Mouse (Mus musculus) bone marrow macrophage, adult 2 months (primary cell): ENCODE results near the gene Map4.

Source experiments
- CTCF ChIP-seq: IDR thresholded peaks from 2 replicates; pipeline ENCODE4 v1.5.1; 2012; ENCODE audit warnings: low read depth, mild to moderate bottlenecking, low read length, moderate library complexity
- POLR2A ChIP-seq: IDR thresholded peaks from 2 replicates; pipeline ENCODE4 v1.6.1; 2012; ENCODE audit warnings: mild to moderate bottlenecking, low read depth, low read length, borderline replicate concordance

DNA sequence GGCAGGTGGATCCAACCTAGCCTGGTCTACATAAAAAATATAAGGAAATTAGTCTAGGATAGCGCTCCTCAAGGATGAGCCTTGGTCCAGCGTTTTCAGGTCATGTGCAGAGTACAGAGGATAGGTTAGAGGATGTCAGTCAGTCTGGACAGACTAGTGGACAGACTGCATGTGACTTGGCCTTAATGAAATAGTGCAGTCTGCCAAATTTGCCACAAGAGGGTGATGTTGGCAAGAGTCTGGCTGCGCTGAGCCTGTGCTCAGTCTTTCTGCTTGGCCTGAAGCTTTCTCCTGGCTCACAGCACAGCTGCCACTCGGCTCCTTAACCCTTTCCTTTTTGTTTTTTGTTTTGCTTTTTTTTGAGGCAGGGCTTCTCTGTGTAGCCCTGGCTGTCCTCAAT, 54.2 kb downstream of the Map4 start:
- peak; percentile 39; the same call in 1 of the 2 replicates for TF ChIP-seq CTCF
- TF ChIP-seq POLR2A = no peak
